Mouse (Mus musculus) CD4-positive naive resting alpha-beta T cell, adult 57 days (primary cell): ENCODE results near the gene Cadm1. TPM values are rescaled to one million over a fixed set of nuclear protein-coding genes. Genes with fewer than 3 reads are reported as not detected.

ENCODE experiments used
- total RNA-seq: library from RNA; stranded (reverse); gene quantifications from one replicate; pipeline ENCODE4 v1.2.4, GENCODE M21; 2023

Gene Cadm1
- total RNA-seq: 1.0 TPM

DNA sequence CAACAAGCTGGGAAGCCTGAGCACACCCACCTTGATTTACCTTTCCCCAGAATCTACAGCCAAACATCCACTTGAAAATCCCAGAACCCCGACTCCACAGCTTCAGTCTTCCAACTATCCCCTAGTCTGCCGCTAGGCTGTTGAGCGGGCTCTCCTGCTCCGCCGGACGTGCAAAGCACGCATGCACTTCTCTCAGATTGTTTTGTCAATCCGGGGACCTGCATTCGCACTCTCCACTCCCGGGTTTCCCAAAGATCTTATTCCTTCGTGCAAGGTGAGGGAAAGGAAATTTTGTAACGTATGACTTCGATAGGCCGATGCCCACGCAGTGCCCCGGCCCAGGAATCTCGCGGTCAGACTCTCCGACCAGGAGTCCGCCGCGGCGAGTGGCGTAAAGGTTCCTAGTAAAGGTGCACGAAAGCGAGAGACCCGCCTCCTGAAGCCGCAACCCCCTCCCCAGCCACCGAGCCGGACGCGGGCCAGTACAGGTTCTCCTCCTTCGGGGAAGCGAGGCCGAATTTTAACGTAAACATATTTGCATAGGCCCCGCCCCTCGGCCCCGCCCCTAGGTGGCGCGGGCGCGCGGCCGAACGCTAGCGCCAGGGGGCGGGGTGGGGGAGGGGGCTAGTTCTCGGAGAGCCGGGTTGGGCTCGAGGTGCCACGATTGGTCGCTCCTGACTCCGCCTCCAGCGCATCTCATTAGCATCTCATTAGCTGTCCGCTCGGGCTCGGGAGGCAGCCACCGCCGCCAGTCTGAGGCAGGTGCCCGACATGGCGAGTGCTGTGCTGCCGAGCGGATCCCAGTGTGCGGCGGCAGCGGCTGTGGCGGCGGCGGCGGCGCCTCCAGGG, at the start of gene Cadm1:
Cadm1 (plus strand) TSS at position 572 of the 849 bp plus-strand sequence.

